Mouse (Mus musculus): ENCODE measurements around the gene Jph2. TPM values are rescaled to one million over a fixed set of nuclear protein-coding genes. Genes with fewer than 3 reads are reported as not detected.

Gene Jph2
- polyA plus RNA-seq (2012; rRNA removed), result 0.49 and 2.0 TPM in 2 replicates

GRCm38 (mm10) chr2:163397905-163398304 lies at the start of gene Jph2:
TSS of gene Jph2 (minus strand) at chr2:163397993.

GRCm38 (mm10) chr2:163438246-163438618 lies 40.4 kb upstream of the Jph2 start, which contains the start of gene Gdap1l1:
TSS of gene Gdap1l1 (plus strand) at chr2:163438476.

GRCm38 (mm10) chr2:163424597-163424996 lies 26.8 kb upstream of the Jph2 start, which contains the start of gene Oser1:
TSS of gene Oser1 (minus strand) at chr2:163424697.

Other genes starting within 250 kb of the Jph2 start
- gene Tox2, start 194.9 kb downstream of the Jph2 start, polyA plus RNA-seq (2012; rRNA removed), result 46.1 and 46.3 TPM in 2 replicates
- 26.3 and 29.2 TPM in 2 replicates for gene Oser1, start 26.7 kb upstream of the Jph2 start, polyA plus RNA-seq (2012; rRNA removed)
- 117 and 118 TPM in 2 replicates for gene Gdap1l1, start 40.5 kb upstream of the Jph2 start, polyA plus RNA-seq (2012; rRNA removed)
- gene Fitm2, start 74.6 kb upstream of the Jph2 start, polyA plus RNA-seq (2012; rRNA removed), result 6.8 and 7.3 TPM in 2 replicates
- 0.25 and 0.31 TPM in 2 replicates for gene R3hdml, start 94.3 kb upstream of the Jph2 start, polyA plus RNA-seq (2012; rRNA removed)
- gene Hnf4a, start 108.8 kb upstream of the Jph2 start, polyA plus RNA-seq (2012; rRNA removed), result 0.09 TPM in 1 of 2 replicates, not detected in the other
- 26.2 and 26.6 TPM in 2 replicates for gene Ttpal, start 204.3 kb upstream of the Jph2 start, polyA plus RNA-seq (2012; rRNA removed)
- gene Serinc3, start 247.1 kb upstream of the Jph2 start, polyA plus RNA-seq (2012; rRNA removed), result 76.4 and 83.6 TPM in 2 replicates